Mouse (Mus musculus) E14TG2a.4 (cell line): ENCODE measurements around the gene Dapk1.

ENCODE experiments used
- CTCF ChIP-seq: conservative IDR thresholded peaks from 2 replicates; pipeline ENCODE4 v1.5.1; 2014; ENCODE audit warnings: low read length
- NANOG ChIP-seq: IDR thresholded peaks from 2 replicates; pipeline ENCODE4 v1.6.1; 2014; ENCODE audit warnings: borderline replicate concordance, low read length, mixed read lengths

DNA sequence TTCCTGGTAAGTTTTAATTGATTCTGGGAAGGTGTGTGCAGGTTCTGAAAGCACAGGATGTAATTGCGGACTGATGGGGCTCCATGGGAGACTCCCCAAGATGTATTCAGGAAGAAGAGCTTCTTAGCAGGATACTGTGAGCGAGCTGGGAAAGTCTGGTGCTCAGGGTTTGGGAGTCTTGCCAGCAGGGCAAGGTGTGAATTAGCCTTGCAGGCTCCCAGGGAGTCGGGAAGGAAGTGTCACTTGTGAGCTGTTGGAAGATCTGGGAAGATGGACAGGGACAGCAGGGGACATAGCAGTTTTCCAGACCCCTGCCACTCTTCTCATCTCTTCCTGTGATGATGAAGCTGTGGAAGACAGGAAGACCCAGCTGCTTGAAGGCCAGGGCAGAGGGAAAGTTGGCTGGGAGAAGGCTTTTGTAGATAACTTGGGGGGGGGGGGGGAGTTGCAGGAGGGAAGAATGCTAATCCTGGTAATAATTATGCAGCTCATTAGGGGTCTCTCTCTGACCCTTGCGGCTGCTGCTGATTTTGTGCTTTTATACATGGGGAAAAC is 19.7 kb downstream of the Dapk1 start:
- no peak for TF ChIP-seq CTCF
- TF ChIP-seq NANOG, result no peak
